Mouse (Mus musculus) MEL (cell line): ENCODE measurements at regions not wholly inside any gene's neighbourhood (a gene's known extent, or its start where the extent isn't known, plus 50 kb on each side); places are given as distances from the start of the nearest gene placed in this dataset.

Experiments used
- DNase-seq: peaks from one replicate; pipeline ENCODE4 v3.0.0; 2011; ENCODE audit warnings: low read depth, low spot score
- H3K27ac ChIP-seq: 2 replicates; pipeline ENCODE4 v1.5.1; 2012; ENCODE audit warnings: low read depth, mild to moderate bottlenecking, control low read depth, low read length, moderate library complexity; ENCODE audit not compliant: control insufficient read depth
- H3K27me3 ChIP-seq, 2 experiments: fragments of 150-350 bp in 1 of 2; sonication (generic) in 1 of 2; 2 replicates each; pipeline ENCODE4 v1.6.1; 2012; ENCODE audit warnings: low read length in 2 of 2, mild to moderate bottlenecking in 2 of 2, improper control_type of control experiment in 1 of 2, moderate library complexity in 1 of 2; ENCODE audit not compliant: insufficient read depth in 2 of 2, control insufficient read depth in 1 of 2
- H3K36me3 ChIP-seq, 2 experiments: 2 replicates each; pipeline ENCODE4 v1.6.1; 2012 to 2014; ENCODE audit warnings: low read length in 2 of 2, improper control_type of control experiment in 1 of 2, inconsistent platforms in 1 of 2, mild to moderate bottlenecking in 1 of 2; ENCODE audit not compliant: insufficient read depth in 2 of 2, control insufficient read depth in 1 of 2
- H3K4me1 ChIP-seq, 2 experiments: fragments of 150-350 bp in 1 of 2; sonication (generic) in 1 of 2; 2 replicates each; pipeline ENCODE4 v1.6.1; 2012; ENCODE audit warnings: low read length in 2 of 2, improper control_type of control experiment in 1 of 2, mild to moderate bottlenecking in 1 of 2; ENCODE audit not compliant: insufficient read depth in 2 of 2, control insufficient read depth in 1 of 2
- H3K4me3 ChIP-seq, 2 experiments: fragments of 150-350 bp in 1 of 2; sonication (generic) in 1 of 2; 2 replicates each; pipeline ENCODE4 v1.5.1; 2012; ENCODE audit warnings: low read depth in 2 of 2, low read length in 2 of 2, mild to moderate bottlenecking in 2 of 2, moderate library complexity in 2 of 2, control low read depth in 1 of 2, improper control_type of control experiment in 1 of 2; ENCODE audit not compliant: control insufficient read depth in 1 of 2, insufficient read depth in 1 of 2
- H3K79me2 ChIP-seq: 2 replicates; pipeline ENCODE4 v1.6.1; 2012; ENCODE audit warnings: mild to moderate bottlenecking, low read length, moderate library complexity; ENCODE audit not compliant: control insufficient read depth, poor library complexity, insufficient read depth
- H3K9ac ChIP-seq: 2 replicates; pipeline ENCODE4 v1.6.1; 2012; ENCODE audit warnings: low read depth, mild to moderate bottlenecking, control low read depth, low read length, moderate library complexity; ENCODE audit not compliant: control insufficient read depth, poor library complexity, severe bottlenecking
- H3K9me3 ChIP-seq: fragments of 150-350 bp; sonication (generic); replicated peaks from 2 replicates; pipeline ENCODE4 v1.6.1; 2012; ENCODE audit warnings: mild to moderate bottlenecking, low read length, improper control_type of control experiment, moderate library complexity; ENCODE audit not compliant: insufficient read depth
- CHD1 ChIP-seq: IDR thresholded peaks from 2 replicates; pipeline ENCODE4 v1.6.1; 2012; ENCODE audit warnings: low read depth, mild to moderate bottlenecking, inconsistent platforms, low read length, improper control_type of control experiment
- CTCF ChIP-seq, 3 experiments: IDR thresholded peaks in 2 of 3; conservative IDR thresholded peaks in 1 of 3; 2 replicates each; pipeline ENCODE4 v1.5.1; 2011 to 2012; ENCODE audit warnings: low read length in 3 of 3, low read depth in 2 of 3, mild to moderate bottlenecking in 2 of 3, improper control_type of control experiment in 1 of 3, inconsistent platforms in 1 of 3, mixed read lengths in 1 of 3, moderate library complexity in 1 of 3; ENCODE audit not compliant: control insufficient read depth in 1 of 3, insufficient read depth in 1 of 3, poor library complexity in 1 of 3, severe bottlenecking in 1 of 3
- E2F4 ChIP-seq: IDR thresholded peaks from 2 replicates; pipeline ENCODE4 v1.6.1; 2011; ENCODE audit warnings: low read depth, low read length, improper control_type of control experiment, borderline replicate concordance
- ELF1 ChIP-seq: IDR thresholded peaks from 2 replicates; pipeline ENCODE4 v1.6.1; 2014; ENCODE audit warnings: low read depth, mild to moderate bottlenecking, inconsistent platforms, low read length, improper control_type of control experiment, moderate library complexity
- EP300 ChIP-seq, 2 experiments: IDR thresholded peaks; 2 replicates each; pipeline ENCODE4 v1.6.1; 2011; ENCODE audit warnings: improper control_type of control experiment in 2 of 2, low read length in 2 of 2, low read depth in 1 of 2, mild to moderate bottlenecking in 1 of 2
- GABPA ChIP-seq: IDR thresholded peaks from 2 replicates; pipeline ENCODE4 v1.6.1; 2012; ENCODE audit warnings: low read depth, mild to moderate bottlenecking, inconsistent platforms, low read length, improper control_type of control experiment, moderate library complexity
- HCFC1 ChIP-seq: IDR thresholded peaks from 2 replicates; pipeline ENCODE4 v1.6.1; 2012; ENCODE audit warnings: low read depth, mild to moderate bottlenecking, inconsistent platforms, low read length, improper control_type of control experiment, moderate library complexity
- JUND ChIP-seq: IDR thresholded peaks from 2 replicates; pipeline ENCODE4 v1.6.1; 2011; ENCODE audit warnings: low read depth, mild to moderate bottlenecking, improper control_type of control experiment, low read length
- MAFK ChIP-seq: IDR thresholded peaks from 2 replicates; pipeline ENCODE4 v1.6.1; 2011; ENCODE audit warnings: low read depth, mild to moderate bottlenecking, low read length, improper control_type of control experiment, borderline replicate concordance
- MAX ChIP-seq: IDR thresholded peaks from 2 replicates; pipeline ENCODE4 v1.6.1; 2011; ENCODE audit warnings: low read length, improper control_type of control experiment
- MAZ ChIP-seq: IDR thresholded peaks from 2 replicates; pipeline ENCODE4 v1.6.1; 2012; ENCODE audit warnings: low read depth, mild to moderate bottlenecking, inconsistent platforms, low read length, improper control_type of control experiment
- MXI1 ChIP-seq: IDR thresholded peaks from 2 replicates; pipeline ENCODE4 v1.6.1; 2011; ENCODE audit warnings: mild to moderate bottlenecking, low read depth, low read length, improper control_type of control experiment
- NELFE ChIP-seq: IDR thresholded peaks from 2 replicates; pipeline ENCODE4 v1.6.1; 2011; ENCODE audit warnings: low read depth, low read length, improper control_type of control experiment
- NRF1 ChIP-seq: IDR thresholded peaks from 2 replicates; pipeline ENCODE4 v1.6.1; 2014; ENCODE audit warnings: low read depth, mild to moderate bottlenecking, inconsistent platforms, low read length, improper control_type of control experiment, moderate library complexity; ENCODE audit not compliant: poor library complexity, insufficient read depth, severe bottlenecking
- POLR2AphosphoS2 ChIP-seq: IDR thresholded peaks from 2 replicates; pipeline ENCODE4 v1.6.1; 2011; ENCODE audit warnings: low read length, improper control_type of control experiment
- POLR2AphosphoS5 ChIP-seq: IDR thresholded peaks from 2 replicates; pipeline ENCODE4 v1.6.1; 2012; ENCODE audit warnings: low read depth, borderline replicate concordance, mild to moderate bottlenecking, inconsistent platforms, low read length, moderate library complexity, mixed read lengths
- RCOR1 ChIP-seq: IDR thresholded peaks from 2 replicates; pipeline ENCODE4 v1.6.1; 2012; ENCODE audit warnings: low read depth, mild to moderate bottlenecking, inconsistent platforms, low read length, improper control_type of control experiment
- SMC3 ChIP-seq: IDR thresholded peaks from 2 replicates; pipeline ENCODE4 v1.6.1; 2011; ENCODE audit warnings: low read depth, low read length, improper control_type of control experiment
- TBP ChIP-seq: IDR thresholded peaks from 2 replicates; pipeline ENCODE4 v1.8.0; 2011; ENCODE audit warnings: low read depth, low read length, improper control_type of control experiment
- USF1 ChIP-seq: IDR thresholded peaks from 2 replicates; pipeline ENCODE4 v1.6.1; 2014; ENCODE audit warnings: low read depth, mild to moderate bottlenecking, inconsistent platforms, low read length, improper control_type of control experiment, moderate library complexity
- ZC3H11A ChIP-seq: IDR thresholded peaks from 2 replicates; pipeline ENCODE4 v1.6.1; 2012; ENCODE audit warnings: low read depth, mild to moderate bottlenecking, inconsistent platforms, low read length, improper control_type of control experiment
- ZKSCAN1 ChIP-seq: IDR thresholded peaks from 2 replicates; pipeline ENCODE4 v1.6.1; 2012; ENCODE audit warnings: low read depth, mild to moderate bottlenecking, inconsistent platforms, low read length, improper control_type of control experiment, moderate library complexity
- ZNF384 ChIP-seq: IDR thresholded peaks from 2 replicates; pipeline ENCODE4 v1.6.1; 2012; ENCODE audit warnings: low read depth, mild to moderate bottlenecking, inconsistent platforms, low read length, improper control_type of control experiment

DNA sequence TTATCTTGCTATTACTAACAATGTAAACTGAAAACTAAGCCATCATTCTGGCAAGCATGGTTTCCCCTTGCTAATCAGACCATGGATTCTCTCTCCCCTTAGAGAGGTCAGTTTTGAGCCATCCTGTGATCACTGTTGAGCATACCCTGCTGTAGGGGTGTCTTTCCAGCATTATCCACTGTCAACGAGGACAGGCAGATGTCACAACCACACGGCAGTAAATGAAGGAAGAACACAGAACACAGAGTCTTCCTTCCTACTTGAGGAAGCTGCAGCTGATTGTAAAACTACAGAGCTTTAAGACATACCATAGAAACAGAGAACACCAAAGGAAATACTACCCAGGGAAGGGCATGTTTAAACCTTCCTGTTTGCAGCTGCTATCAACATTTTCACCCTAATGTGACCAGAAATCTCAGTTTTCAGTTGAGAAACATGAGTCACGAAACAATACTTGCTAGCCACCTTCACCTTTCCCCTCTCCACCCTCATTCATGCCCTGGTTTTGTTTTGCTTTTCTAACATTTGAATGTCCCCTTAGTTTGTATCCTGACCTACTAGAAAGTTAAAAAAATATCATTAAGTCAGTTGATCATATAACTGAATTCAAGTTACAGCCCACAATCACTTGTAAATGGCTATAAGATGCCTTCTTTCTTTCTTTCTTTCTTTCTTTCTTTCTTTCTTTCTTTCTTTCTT, 356.8 kb upstream of the Cited2 start:
- H3K9ac ChIP-seq, result no peak overlapping the region
- H3K4me1 ChIP-seq, result no peaks in the 10 kb centered on the region
- no peak overlapping the region for H3K27ac ChIP-seq
- no peak for TF ChIP-seq MAFK
- no peak for TF ChIP-seq EP300 (IDR thresholded peaks at IDR 0.05; ENCODE audit: low read depth in 1 of 2, low read length in 2 of 2)
- no peak for TF ChIP-seq JUND
- TF ChIP-seq USF1, result no peak
- TF ChIP-seq ELF1, result no peak
- no peak for TF ChIP-seq HCFC1
- no peak for TF ChIP-seq MAZ
- no peak for TF ChIP-seq RCOR1
- TF ChIP-seq POLR2AphosphoS5, result no peak
- TF ChIP-seq TBP, result no peak
- TF ChIP-seq ZKSCAN1, result no peak
- TF ChIP-seq POLR2AphosphoS2, result no peak
- TF ChIP-seq E2F4, result no peak
- no peak for TF ChIP-seq ZC3H11A
- no peak for TF ChIP-seq CHD1
- TF ChIP-seq ZNF384, result no peak
- no peak for TF ChIP-seq CTCF (IDR thresholded peaks at IDR 0.05 in 2 of 3, conservative IDR thresholded peaks at IDR 0.05 in 1 of 3; ENCODE audit: control insufficient read depth in 1 of 3, insufficient read depth in 1 of 3, low read depth in 2 of 3, low read length in 3 of 3, poor library complexity in 1 of 3, severe bottlenecking in 1 of 3)
- TF ChIP-seq MAX, result no peak
- TF ChIP-seq SMC3, result no peak
- no peak for TF ChIP-seq NELFE
- H3K79me2 ChIP-seq, result no peaks in the 10 kb centered on the region
- no peaks in the 10 kb centered on the region for H3K27me3 ChIP-seq
- H3K36me3 ChIP-seq, result no peaks in the 10 kb centered on the region
- H3K4me3 ChIP-seq, result no peak overlapping the region
- DNase-seq, result no peak
- no peaks in the 10 kb centered on the region for H3K9me3 ChIP-seq

DNA sequence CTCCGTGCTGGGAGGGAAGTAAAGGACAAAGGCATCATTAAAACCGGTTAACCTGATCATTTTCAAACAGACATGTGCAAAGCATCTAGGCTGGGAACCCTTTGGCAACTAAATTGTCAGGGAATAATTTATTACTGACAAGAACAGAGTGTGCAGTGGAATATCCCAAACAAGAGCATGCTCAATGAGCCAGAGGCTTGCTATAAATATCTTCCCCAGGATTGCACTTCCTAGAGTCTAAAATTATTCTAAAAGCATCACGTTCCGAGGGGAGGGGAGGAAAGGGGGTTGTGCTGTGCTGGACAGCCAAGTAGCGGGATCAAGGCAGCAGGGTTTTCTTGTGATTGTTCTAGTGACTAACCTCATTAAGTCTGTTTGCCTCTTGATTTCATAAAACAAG, 356.0 kb upstream of the Cited2 start:
- H3K27ac ChIP-seq, result no peak overlapping the region
- H3K9ac ChIP-seq, result no peak overlapping the region
- H3K4me3 ChIP-seq, result no peak overlapping the region
- no peaks in the 10 kb centered on the region for H3K27me3 ChIP-seq
- no peaks in the 10 kb centered on the region for H3K4me1 ChIP-seq
- no peaks in the 10 kb centered on the region for H3K79me2 ChIP-seq
- DNase-seq, result no peak
- no peaks in the 10 kb centered on the region for H3K36me3 ChIP-seq
- TF ChIP-seq POLR2AphosphoS2 (no peak), NRF1 (no peak), MXI1 (no peak), GABPA (no peak)
- no peaks in the 10 kb centered on the region for H3K9me3 ChIP-seq
